Mouse (Mus musculus): ENCODE results near the gene Ank2. TPM values are rescaled to one million over a fixed set of nuclear protein-coding genes. Genes with fewer than 3 reads are reported as not detected.
A peak's percentile ranks its signal among the peaks of the same experiment; 100 is the strongest.

Ank2 gene
- polyA plus RNA-seq, 1 experiment: 1.1 TPM

DNA sequence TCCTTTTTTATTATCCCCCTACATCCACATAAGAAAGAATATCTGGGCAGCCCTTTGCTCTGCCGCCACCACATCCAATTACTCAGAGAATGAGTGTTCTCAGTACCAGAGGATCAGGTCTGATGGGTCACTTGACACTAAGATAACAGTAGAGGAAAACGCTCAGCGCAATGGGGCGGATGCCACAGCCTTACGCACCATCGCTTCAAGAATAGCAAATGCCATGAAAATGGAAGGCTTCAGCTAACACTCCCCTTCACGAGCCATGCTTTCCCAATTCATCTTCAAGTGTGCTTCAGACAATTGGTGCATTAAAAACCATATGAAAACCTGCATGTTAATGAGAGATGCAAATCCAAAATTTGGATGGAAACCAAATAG, 238.4 kb downstream of the Ank2 start:
- 78% methylated on average over 7 of the region's 7 CpGs for WGBS
- no peaks in the 10 kb centered on the region; the same call in 1 of the 2 replicates for H3K27me3 ChIP-seq (ENCODE audit: control insufficient read depth, insufficient read depth, low read length)
- H3K4me3 ChIP-seq (ENCODE audit: low read depth, low read length): no peak overlapping the region
- H3K27ac ChIP-seq (ENCODE audit: insufficient read depth, low read depth, low read length): no peak overlapping the region
- TF ChIP-seq POLR2A (IDR thresholded peaks at IDR 0.05; ENCODE audit: low read depth, low read length) (no peak), CTCF (IDR thresholded peaks at IDR 0.05; ENCODE audit: extremely low read depth, insufficient read length, insufficient replicate concordance, low read depth, low read length) (no peak)
- H3K4me1 ChIP-seq (ENCODE audit: control insufficient read depth, insufficient read depth, insufficient read length, low read length): no peaks in the 10 kb centered on the region
- no peaks in the 10 kb centered on the region for H3K36me3 ChIP-seq (ENCODE audit: control insufficient read depth, insufficient read depth, low read length)

DNA sequence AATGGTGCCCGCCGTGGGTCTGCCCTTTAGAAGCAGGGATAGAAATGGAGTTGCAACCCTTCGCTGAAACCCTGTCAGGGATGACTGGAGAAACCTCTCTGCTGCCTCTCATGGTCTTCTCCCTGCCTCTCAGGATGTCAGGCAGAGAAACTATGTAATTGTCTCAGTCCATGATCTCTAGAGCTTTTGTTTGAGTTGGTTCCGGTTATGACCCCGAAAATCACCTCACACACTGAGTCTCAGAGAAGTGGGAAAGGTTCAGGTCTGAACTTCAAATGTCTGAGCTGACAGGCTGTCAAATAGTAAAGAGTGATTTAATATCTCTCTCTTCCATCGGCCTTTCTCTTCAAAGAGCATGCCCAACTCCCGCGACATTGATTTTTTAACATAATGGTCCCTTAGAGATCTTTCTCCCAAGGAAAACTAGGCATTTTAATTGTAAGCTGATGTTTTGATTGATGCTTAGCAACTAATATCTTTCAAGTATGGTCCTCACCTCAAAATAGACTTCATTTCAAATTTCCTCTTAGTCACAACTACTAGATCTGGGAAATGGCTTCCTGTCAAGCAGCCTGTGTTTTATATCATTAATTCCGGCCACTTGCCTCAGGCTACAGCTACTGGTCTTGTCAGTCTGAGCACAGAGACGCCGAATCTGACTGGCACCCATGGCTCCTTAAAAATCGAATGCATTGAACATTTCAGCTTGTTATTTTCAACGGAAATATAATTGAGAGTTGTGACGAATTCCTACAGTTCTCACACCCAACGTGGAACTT, 239.0 kb downstream of the Ank2 start:
- TF ChIP-seq POLR2A (IDR thresholded peaks at IDR 0.05; ENCODE audit: low read depth, low read length) (no peak), CTCF (IDR thresholded peaks at IDR 0.05; ENCODE audit: extremely low read depth, insufficient read length, insufficient replicate concordance, low read depth, low read length) (no peak)
- WGBS: 75% methylated on average over 15 of the region's 15 CpGs

DNA sequence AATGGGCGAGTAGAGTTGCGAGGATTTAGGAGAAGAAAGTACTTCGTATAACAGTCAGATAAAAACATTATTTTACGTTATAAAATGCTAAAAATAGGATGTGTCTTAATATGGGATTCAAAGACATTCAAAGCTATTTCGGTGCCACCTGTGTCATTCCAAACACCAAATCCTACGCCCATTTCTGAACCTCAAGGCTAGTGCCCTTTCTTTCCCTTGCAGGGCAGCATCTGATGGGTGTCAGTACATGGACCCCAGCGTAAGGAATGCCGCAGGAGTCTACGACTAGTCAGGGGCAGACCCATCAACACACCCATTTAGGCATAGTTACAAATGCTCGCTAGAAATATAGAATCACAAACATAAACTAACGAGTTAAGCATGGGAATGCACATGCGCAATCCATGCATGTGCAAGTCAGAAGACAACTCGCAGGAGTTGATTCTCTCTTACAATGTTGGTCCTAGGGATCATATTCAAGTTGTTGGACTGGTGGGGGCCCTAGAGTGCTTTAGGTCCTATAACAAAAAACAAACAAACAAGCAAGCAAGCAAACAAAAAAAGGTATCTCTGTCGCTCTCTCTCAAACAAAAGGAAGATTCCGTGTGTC, 240.6 kb downstream of the Ank2 start:
- no peak for TF ChIP-seq POLR2A (IDR thresholded peaks at IDR 0.05; ENCODE audit: low read depth, low read length)
- no peak for TF ChIP-seq CTCF (IDR thresholded peaks at IDR 0.05; ENCODE audit: extremely low read depth, insufficient read length, insufficient replicate concordance, low read depth, low read length)
- no peak overlapping the region for H3K4me3 ChIP-seq (ENCODE audit: low read depth, low read length)
- no peak overlapping the region for H3K27ac ChIP-seq (ENCODE audit: insufficient read depth, low read depth, low read length)
- no peaks in the 10 kb centered on the region; the same call in 1 of the 2 replicates for H3K27me3 ChIP-seq (ENCODE audit: control insufficient read depth, insufficient read depth, low read length)
- 47% methylated on average over 15 of the region's 15 CpGs for WGBS
- H3K36me3 ChIP-seq (ENCODE audit: control insufficient read depth, insufficient read depth, low read length): no peaks in the 10 kb centered on the region
- no peaks in the 10 kb centered on the region for H3K4me1 ChIP-seq (ENCODE audit: control insufficient read depth, insufficient read depth, insufficient read length, low read length)

More for the DNA sequence above, 239.0 kb downstream of the Ank2 start:
- Histone ChIP-seq H3K4me1 (ENCODE audit: control insufficient read depth, insufficient read depth, insufficient read length, low read length) (no peaks in the 10 kb centered on the region), H3K36me3 (ENCODE audit: control insufficient read depth, insufficient read depth, low read length) (no peaks in the 10 kb centered on the region), H3K27me3 (ENCODE audit: control insufficient read depth, insufficient read depth, low read length) (no peaks in the 10 kb centered on the region; the same call in 1 of the 2 replicates), H3K4me3 (ENCODE audit: low read depth, low read length) (no peak overlapping the region), H3K27ac (ENCODE audit: insufficient read depth, low read depth, low read length) (no peak overlapping the region)

DNA sequence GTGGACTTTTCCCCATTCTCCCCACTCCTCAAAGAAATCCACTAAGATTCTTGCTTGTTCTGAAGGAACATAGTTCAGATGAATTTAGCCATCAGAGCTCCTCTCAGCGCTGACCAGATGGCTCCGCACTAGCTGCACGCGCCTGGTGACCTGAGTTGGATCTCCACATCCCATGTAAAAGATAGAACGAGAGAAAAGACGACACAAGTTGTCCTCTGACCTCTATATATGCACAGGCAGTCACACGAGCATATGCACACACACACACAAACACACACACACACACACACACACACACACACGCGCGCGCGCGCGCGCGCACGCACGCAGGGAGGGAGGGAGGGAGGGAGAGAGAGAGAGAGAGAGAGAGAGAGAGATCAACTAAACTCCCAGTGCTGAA, 241.2 kb downstream of the Ank2 start:
- TF ChIP-seq POLR2A (IDR thresholded peaks at IDR 0.05; ENCODE audit: low read depth, low read length): no peak
- no peak for TF ChIP-seq CTCF (IDR thresholded peaks at IDR 0.05; ENCODE audit: extremely low read depth, insufficient read length, insufficient replicate concordance, low read depth, low read length)
- Histone ChIP-seq H3K4me1 (ENCODE audit: control insufficient read depth, insufficient read depth, insufficient read length, low read length) (no peaks in the 10 kb centered on the region), H3K27me3 (ENCODE audit: control insufficient read depth, insufficient read depth, low read length) (no peaks in the 10 kb centered on the region; the same call in 1 of the 2 replicates), H3K27ac (ENCODE audit: insufficient read depth, low read depth, low read length) (peak overlapping the region; percentile 46; the same call in 1 of the 2 replicates), H3K4me3 (ENCODE audit: low read depth, low read length) (peak overlapping the region; percentile 45), H3K36me3 (ENCODE audit: control insufficient read depth, insufficient read depth, low read length) (no peaks in the 10 kb centered on the region)
- WGBS: 2% methylated on average over 8 of the region's 18 CpGs

DNA sequence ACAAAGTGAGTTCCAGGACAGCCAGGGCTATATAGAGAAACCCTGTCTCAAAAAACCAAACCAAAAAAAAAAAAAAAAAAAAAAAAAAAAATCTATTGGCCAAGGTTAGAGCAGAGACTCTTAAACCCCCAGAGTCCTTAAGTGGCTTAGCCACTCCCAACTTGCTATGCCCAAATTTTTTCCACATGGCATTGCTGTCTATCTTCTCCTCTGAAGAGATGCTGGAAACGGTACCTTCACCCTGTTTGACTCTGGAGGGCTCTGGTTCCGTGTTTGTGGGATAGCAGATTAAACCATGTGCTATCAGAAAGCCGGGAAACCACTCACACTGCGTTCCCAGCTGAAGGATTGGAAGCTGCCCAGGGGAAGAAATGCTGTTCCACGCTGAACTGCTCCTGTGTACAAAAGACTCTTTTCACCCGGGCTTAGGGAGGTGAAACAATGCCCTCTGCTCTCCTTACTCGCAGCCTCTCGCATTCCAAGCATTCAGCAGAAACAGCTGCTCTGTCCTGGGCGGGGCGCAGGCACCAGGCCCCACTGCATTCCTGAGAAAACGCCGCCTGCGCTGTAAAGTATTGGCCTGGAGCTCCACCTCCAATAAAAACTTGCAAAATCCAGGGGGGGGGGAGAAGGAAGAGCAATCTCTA, 241.7 kb downstream of the Ank2 start:
- TF ChIP-seq POLR2A (IDR thresholded peaks at IDR 0.05; ENCODE audit: low read depth, low read length) (no peak), CTCF (IDR thresholded peaks at IDR 0.05; ENCODE audit: extremely low read depth, insufficient read length, insufficient replicate concordance, low read depth, low read length) (no peak)
- H3K27me3 ChIP-seq (ENCODE audit: control insufficient read depth, insufficient read depth, low read length): no peaks in the 10 kb centered on the region; the same call in 1 of the 2 replicates
- peak overlapping the region; percentile 46; the same call in 1 of the 2 replicates for H3K27ac ChIP-seq (ENCODE audit: insufficient read depth, low read depth, low read length)
- H3K36me3 ChIP-seq (ENCODE audit: control insufficient read depth, insufficient read depth, low read length): no peaks in the 10 kb centered on the region
- no peaks in the 10 kb centered on the region for H3K4me1 ChIP-seq (ENCODE audit: control insufficient read depth, insufficient read depth, insufficient read length, low read length)
- peak overlapping the region; percentile 45 for H3K4me3 ChIP-seq (ENCODE audit: low read depth, low read length)
- WGBS: 2% methylated on average over 13 of the region's 13 CpGs

DNA sequence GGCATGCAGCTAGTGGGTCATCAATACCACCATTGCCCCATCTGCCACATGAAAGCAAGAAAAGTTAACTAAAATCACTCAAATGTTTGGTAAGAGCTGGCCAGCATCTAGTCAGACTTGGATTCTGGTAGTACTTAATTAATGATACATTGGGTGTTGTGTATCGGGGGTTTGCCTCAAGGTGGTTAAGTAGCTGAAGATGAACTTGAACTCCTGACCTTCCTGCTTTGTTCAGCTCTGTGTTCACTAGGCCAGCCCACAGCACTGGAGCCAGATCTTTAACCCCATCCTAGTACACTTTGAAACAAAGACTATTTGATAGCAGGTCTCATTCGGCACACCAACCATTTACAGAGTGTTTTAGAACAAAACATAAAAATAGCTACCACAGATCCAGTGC, 242.5 kb downstream of the Ank2 start:
- Histone ChIP-seq H3K27ac (ENCODE audit: insufficient read depth, low read depth, low read length) (no peak overlapping the region), H3K4me1 (ENCODE audit: control insufficient read depth, insufficient read depth, insufficient read length, low read length) (no peaks in the 10 kb centered on the region), H3K27me3 (ENCODE audit: control insufficient read depth, insufficient read depth, low read length) (no peaks in the 10 kb centered on the region), H3K4me3 (ENCODE audit: low read depth, low read length) (no peak overlapping the region), H3K36me3 (ENCODE audit: control insufficient read depth, insufficient read depth, low read length) (no peaks in the 10 kb centered on the region)
- no peak for TF ChIP-seq CTCF (IDR thresholded peaks at IDR 0.05; ENCODE audit: extremely low read depth, insufficient read length, insufficient replicate concordance, low read depth, low read length)
- TF ChIP-seq POLR2A (IDR thresholded peaks at IDR 0.05; ENCODE audit: low read depth, low read length): no peak
- WGBS: 83% methylated on average over 2 of the region's 2 CpGs

DNA sequence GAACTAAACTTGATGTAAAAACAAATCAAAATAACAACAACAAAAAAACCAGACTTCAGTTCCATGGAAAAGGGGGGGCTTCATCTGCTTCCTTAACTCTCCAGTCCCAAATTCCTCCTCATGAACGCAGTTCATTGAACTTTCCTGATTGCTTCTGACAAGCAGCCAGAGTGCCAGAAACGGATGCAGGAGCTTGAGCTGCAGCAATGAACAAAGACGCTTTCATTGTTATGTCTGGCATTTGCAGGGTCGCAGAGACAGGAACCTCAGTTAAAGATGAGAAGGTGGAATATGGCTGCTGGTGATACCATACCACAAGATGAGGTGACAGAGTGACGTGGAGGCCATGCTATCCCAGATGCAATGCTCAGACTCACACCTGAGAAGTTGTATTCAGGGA, 248.2 kb downstream of the Ank2 start:
- WGBS: 78% methylated on average over 5 of the region's 5 CpGs
- no peaks in the 10 kb centered on the region for H3K4me1 ChIP-seq (ENCODE audit: control insufficient read depth, insufficient read depth, insufficient read length, low read length)
- no peak overlapping the region for H3K4me3 ChIP-seq (ENCODE audit: low read depth, low read length)
- no peaks in the 10 kb centered on the region for H3K36me3 ChIP-seq (ENCODE audit: control insufficient read depth, insufficient read depth, low read length)
- H3K27ac ChIP-seq (ENCODE audit: insufficient read depth, low read depth, low read length): no peak overlapping the region
- TF ChIP-seq CTCF (IDR thresholded peaks at IDR 0.05; ENCODE audit: extremely low read depth, insufficient read length, insufficient replicate concordance, low read depth, low read length) (no peak), POLR2A (IDR thresholded peaks at IDR 0.05; ENCODE audit: low read depth, low read length) (no peak)
- no peaks in the 10 kb centered on the region for H3K27me3 ChIP-seq (ENCODE audit: control insufficient read depth, insufficient read depth, low read length)

Data from small intestine, adult 2 months (tissue).